Comparison of ENCODE assay signal across 15 mouse cellular contexts in the genomic region with DNA sequence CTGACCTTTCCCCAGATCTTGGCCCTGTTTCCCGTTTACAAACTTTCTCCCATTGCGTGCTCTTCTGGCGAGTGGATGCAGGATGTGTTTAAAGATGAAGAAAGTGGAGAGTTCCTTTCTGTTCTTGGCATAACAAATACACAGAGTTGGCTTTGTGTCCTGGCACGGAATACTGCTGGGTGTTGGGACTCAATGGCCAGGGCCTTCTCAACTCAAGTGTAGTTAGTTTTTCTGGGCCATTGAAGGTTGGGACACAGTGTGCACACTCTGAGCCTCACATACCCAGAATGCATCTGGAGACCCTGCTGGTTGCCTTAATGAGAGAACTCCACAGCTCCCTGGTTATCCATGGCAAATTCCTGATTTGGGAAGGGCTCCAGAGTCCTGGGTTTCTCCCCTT. TPM values are rescaled to one million over a fixed set of nuclear protein-coding genes. Genes with fewer than 3 reads are reported as not detected.
A peak's percentile ranks its signal among the peaks of the same experiment; 100 is the strongest.
DNase-seq lines count a peak whose midpoint lies in the region; ATAC-seq and TF ChIP-seq lines count a peak whose summit lies in the region.
"Had no signal": no experiment of that assay in that cellular context is flagged by ENCODE, and none has a peak within 500 bp of the region (broad histone marks: within the 10 kb centered on the region; RNA-seq: fewer than 3 reads in every experiment).

No protein-coding gene starts in this region.

- no peaks in the 10 kb centered on the region for H3K36me3 ChIP-seq in liver, adult 2 months (ENCODE audit: control insufficient read depth, insufficient read depth, low read length)
- H3K36me3 ChIP-seq in liver, postnatal 0 days (replicated peaks; ENCODE audit: insufficient read depth, low read length): no peaks in the 10 kb centered on the region
- no peaks in the 10 kb centered on the region for H3K36me3 ChIP-seq in midbrain, embryonic 16.5 days (ENCODE audit: control insufficient read depth, insufficient read depth, low read length)
- H3K36me3 ChIP-seq: forebrain, embryonic 15.5 days; hindbrain, embryonic 10.5 days had no signal

- no peaks in the 10 kb centered on the region for H3K9me3 ChIP-seq in liver, postnatal 0 days (ENCODE audit: low read length)
- H3K9me3 ChIP-seq in midbrain, embryonic 16.5 days (replicated peaks; ENCODE audit: control insufficient read depth, low read length, poor library complexity, severe bottlenecking): no peaks in the 10 kb centered on the region
- H3K9me3 ChIP-seq: forebrain, embryonic 15.5 days; hindbrain, embryonic 10.5 days had no signal

- intact Hi-C loops in heart, postnatal 25 days (cut with DNase I): loop anchor here (5.0 kb wide), 2 partner anchors 83 to 153 kb away; no protein-coding TSS in a partner anchor

- H3K4me1 ChIP-seq in liver, adult 2 months (ENCODE audit: control insufficient read depth, insufficient read depth, low read length): no peaks in the 10 kb centered on the region
- no peaks in the 10 kb centered on the region for H3K4me1 ChIP-seq in liver, postnatal 0 days (ENCODE audit: insufficient read depth)
- no peaks in the 10 kb centered on the region for H3K4me1 ChIP-seq in midbrain, embryonic 16.5 days (ENCODE audit: control insufficient read depth, insufficient read depth, low read length)
- H3K4me1 ChIP-seq: forebrain, embryonic 15.5 days had no signal

- no peak overlapping the region for H3K4me2 ChIP-seq in liver, postnatal 0 days (ENCODE audit: low read depth, low read length)
- H3K4me2 ChIP-seq in midbrain, embryonic 16.5 days (ENCODE audit: low read length): no peak overlapping the region
- H3K4me2 ChIP-seq: forebrain, embryonic 15.5 days had no signal

- TF ChIP-seq POLR2A in liver, adult 2 months (IDR thresholded peaks at IDR 0.05; ENCODE audit: extremely low read depth, insufficient read depth, low read length): no peak

- H3K79me2 ChIP-seq in liver, adult 2 months (ENCODE audit: control insufficient read depth, insufficient read depth, low read length): no peaks in the 10 kb centered on the region

- no peak for ATAC-seq in liver, postnatal 0 days
- ATAC-seq in midbrain, embryonic 16.5 days: no peak
- ATAC-seq: forebrain, embryonic 15.5 days had no signal

- no peak for TF ChIP-seq EP300 in liver, postnatal 0 days (IDR thresholded peaks at IDR 0.05; ENCODE audit: low read depth)

- H3K9ac ChIP-seq in liver, adult 2 months (ENCODE audit: low read depth, low read length): no peak overlapping the region
- H3K9ac ChIP-seq in liver, postnatal 0 days (replicated peaks): no peak overlapping the region
- H3K9ac ChIP-seq in midbrain, embryonic 16.5 days (ENCODE audit: low read depth, low read length): no peak overlapping the region
- H3K9ac ChIP-seq: forebrain, embryonic 15.5 days; liver, embryonic 14.5 days had no signal

- no peaks in the 10 kb centered on the region for H3K27me3 ChIP-seq in liver, adult 2 months (ENCODE audit: control insufficient read depth, insufficient read depth, low read length)
- H3K27me3 ChIP-seq in liver, postnatal 0 days (ENCODE audit: insufficient read depth, low read length): no peaks in the 10 kb centered on the region
- no peaks in the 10 kb centered on the region for H3K27me3 ChIP-seq in midbrain, embryonic 16.5 days (ENCODE audit: control insufficient read depth, insufficient read depth, low read depth, low read length)
- H3K27me3 ChIP-seq: forebrain, embryonic 15.5 days had no signal

- H3K27ac ChIP-seq in liver, adult 2 months (replicated peaks; ENCODE audit: insufficient read depth, low read depth, low read length): no peak overlapping the region
- H3K27ac ChIP-seq in liver, postnatal 0 days (ENCODE audit: low read depth): no peak overlapping the region
- no peak overlapping the region for H3K27ac ChIP-seq in midbrain, embryonic 16.5 days (ENCODE audit: low read length)
- H3K27ac ChIP-seq: forebrain, embryonic 15.5 days; hindbrain, embryonic 10.5 days; liver, embryonic 14.5 days had no signal

- WGBS in liver, adult 2 months: 24% methylated on average over 4 of the region's 4 CpGs
- 71% methylated on average over 4 of the region's 4 CpGs for WGBS in liver, postnatal 0 days (ENCODE audit: insufficient replicate concordance)
- WGBS in midbrain, embryonic 16.5 days: 85% methylated on average over 4 of the region's 4 CpGs

- no peak for TF ChIP-seq CTCF in liver, adult 2 months (IDR thresholded peaks at IDR 0.05; ENCODE audit: low read depth, low read length)
- TF ChIP-seq CTCF in liver, postnatal 0 days (IDR thresholded peaks at IDR 0.05; ENCODE audit: low read depth): no peak

- H3K4me3 ChIP-seq in liver, adult 2 months (ENCODE audit: insufficient read depth, low read depth, low read length): no peak overlapping the region
- H3K4me3 ChIP-seq in liver, postnatal 0 days (ENCODE audit: low read depth, low read length): no peak overlapping the region
- H3K4me3 ChIP-seq in midbrain, embryonic 16.5 days (ENCODE audit: low read depth, low read length): no peak overlapping the region
- H3K4me3 ChIP-seq: forebrain, embryonic 15.5 days; hindbrain, embryonic 10.5 days; myocyte had no signal

- peak; percentile 46 for DNase-seq in adrenal gland, postnatal 10 days
- DNase-seq in adrenal gland, postnatal 4 days (ENCODE audit: low spot score in 2 of 2): no peak
- peak; percentile 6 for DNase-seq in liver, adult 2 months (ENCODE audit: extremely low read depth, low read depth, low spot score)
- no peak for DNase-seq in liver, postnatal 0 days
- DNase-seq in heart, postnatal 25 days (ENCODE audit: low spot score): peak; percentile 53
- peak; percentile 86 for DNase-seq in skeletal muscle tissue, adult 2 months (ENCODE audit: low read depth, low spot score)
- DNase-seq in cerebellum, adult 9-11 months: no peak
- DNase-seq: cerebellum, adult 18-20 months; kidney, postnatal 10 days; right cerebral cortex, adult 18-20 months had no signal

RNA-seq across cellular contexts. Expression of a gene that starts 50.7 kb away (rescaled TPM):
- 1 to 10 TPM; 4.3 to 5.1 TPM for total RNA-seq in adrenal gland, postnatal 10 days (2021)
- total RNA-seq in adrenal gland, postnatal 4 days (2021): 1 to 10 TPM; 4.5 to 5.8 TPM
- 0.37 and 0.40 TPM in 2 replicates for total RNA-seq in liver, adult 2 months (2014; rRNA removed)
- 0.05 and 0.06 TPM in 2 replicates for polyA plus RNA-seq in liver, adult 2 months (2012; rRNA removed)
- 0.90 and 1.1 TPM in 2 replicates for polyA plus RNA-seq in liver, postnatal 0 days (2015; fragmentation: Nextera tagmentation; extraction: Ambion mirVana)
- 1 to 10 TPM; 1.4 to 2.2 TPM for total RNA-seq in heart, postnatal 25 days (2021)
- 0.75 and 1.2 TPM in 2 replicates for polyA plus RNA-seq in midbrain, embryonic 16.5 days (2015; fragmentation: Nextera tagmentation; extraction: Ambion mirVana)
- polyA plus RNA-seq: myocyte had no signal

RNA-seq across cellular contexts. Expression of a gene that starts 54.2 kb away (rescaled TPM):
- 1 to 10 TPM in 1 of 2 experiments, under 1 TPM in 1; 0.91 to 1.4 TPM for total RNA-seq in adrenal gland, postnatal 10 days (2021)
- total RNA-seq in adrenal gland, postnatal 4 days (2021): 1 to 10 TPM in 1 of 2 experiments, under 1 TPM in 1; 0.98 to 1.3 TPM
- under 0.01 and 0.07 TPM in 2 replicates for total RNA-seq in liver, adult 2 months (2014; rRNA removed)
- not detected in 2 replicates for polyA plus RNA-seq in liver, adult 2 months (2012; rRNA removed)
- polyA plus RNA-seq in liver, postnatal 0 days (2015; fragmentation: Nextera tagmentation; extraction: Ambion mirVana): 0.89 and 1.4 TPM in 2 replicates
- 1 to 10 TPM in 1 of 2 experiments, under 1 TPM in 1; 0.86 to 1.7 TPM for total RNA-seq in heart, postnatal 25 days (2021)
- 0.04 TPM in 1 of 2 replicates, not detected in the other for polyA plus RNA-seq in midbrain, embryonic 16.5 days (2015; fragmentation: Nextera tagmentation; extraction: Ambion mirVana)
- polyA plus RNA-seq: forebrain, embryonic 15.5 days had no signal

Comparison
In these comparisons a context has a peak if more than half of its experiments do, and no peak if none do; other contexts are left out.
1. DNase-seq: peak in adrenal gland, postnatal 10 days (single experiment), liver, adult 2 months (single experiment), heart, postnatal 25 days (single experiment) and skeletal muscle tissue, adult 2 months (single experiment); none in adrenal gland, postnatal 4 days (0 of 2), liver, postnatal 0 days (single experiment) and cerebellum, adult 9-11 months (single experiment).